Mouse (Mus musculus) brain, adult 2 months (tissue): Measurements from ENCODE around the gene Abhd6.

ENCODE experiments used
- DNase-seq: peaks from one replicate; pipeline ENCODE4 v3.0.0; 2011; ENCODE audit warnings: low read depth, low spot score

Abhd6 gene

DNA sequence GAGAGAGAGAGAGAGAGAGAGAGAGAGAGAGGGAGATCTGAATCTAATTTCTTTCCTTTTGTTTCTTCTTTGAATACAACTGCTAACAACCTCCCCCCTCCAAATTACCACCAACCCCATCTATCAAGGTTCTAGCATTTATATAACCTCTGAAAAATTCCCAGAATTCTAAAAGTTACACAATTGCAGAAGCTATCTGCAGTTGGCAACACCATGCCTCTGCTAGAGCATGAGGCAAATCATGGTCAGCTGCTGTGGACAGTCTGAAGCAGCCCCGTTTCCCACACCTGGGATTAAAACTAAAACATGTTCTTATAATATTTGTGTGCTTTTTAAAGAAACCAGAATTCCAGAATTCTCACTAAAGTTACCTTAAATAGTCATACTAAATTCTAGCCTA is 27.1 kb downstream of the Abhd6 start:
- DNase-seq, result no peak

DNA sequence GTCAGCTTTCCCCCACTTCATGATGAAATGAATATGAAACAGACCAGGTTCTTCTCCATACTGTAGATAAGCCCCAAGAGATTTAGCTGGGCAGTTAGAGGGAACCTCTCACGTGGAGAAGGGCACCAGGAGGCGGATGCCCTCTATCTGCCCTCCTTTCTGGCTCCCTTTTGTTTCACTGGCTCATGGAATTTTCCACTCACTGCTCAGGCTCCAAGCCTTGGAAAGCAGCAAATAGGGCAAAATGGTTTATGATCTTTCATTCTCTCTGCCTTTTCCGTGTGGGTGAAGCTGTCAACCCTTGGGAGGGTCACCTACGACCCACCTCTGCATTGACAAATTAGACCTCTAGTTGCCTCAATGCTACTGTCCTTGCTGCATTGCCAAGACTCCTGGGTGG is 27.8 kb downstream of the Abhd6 start:
- DNase-seq, result peak; percentile 73

DNA sequence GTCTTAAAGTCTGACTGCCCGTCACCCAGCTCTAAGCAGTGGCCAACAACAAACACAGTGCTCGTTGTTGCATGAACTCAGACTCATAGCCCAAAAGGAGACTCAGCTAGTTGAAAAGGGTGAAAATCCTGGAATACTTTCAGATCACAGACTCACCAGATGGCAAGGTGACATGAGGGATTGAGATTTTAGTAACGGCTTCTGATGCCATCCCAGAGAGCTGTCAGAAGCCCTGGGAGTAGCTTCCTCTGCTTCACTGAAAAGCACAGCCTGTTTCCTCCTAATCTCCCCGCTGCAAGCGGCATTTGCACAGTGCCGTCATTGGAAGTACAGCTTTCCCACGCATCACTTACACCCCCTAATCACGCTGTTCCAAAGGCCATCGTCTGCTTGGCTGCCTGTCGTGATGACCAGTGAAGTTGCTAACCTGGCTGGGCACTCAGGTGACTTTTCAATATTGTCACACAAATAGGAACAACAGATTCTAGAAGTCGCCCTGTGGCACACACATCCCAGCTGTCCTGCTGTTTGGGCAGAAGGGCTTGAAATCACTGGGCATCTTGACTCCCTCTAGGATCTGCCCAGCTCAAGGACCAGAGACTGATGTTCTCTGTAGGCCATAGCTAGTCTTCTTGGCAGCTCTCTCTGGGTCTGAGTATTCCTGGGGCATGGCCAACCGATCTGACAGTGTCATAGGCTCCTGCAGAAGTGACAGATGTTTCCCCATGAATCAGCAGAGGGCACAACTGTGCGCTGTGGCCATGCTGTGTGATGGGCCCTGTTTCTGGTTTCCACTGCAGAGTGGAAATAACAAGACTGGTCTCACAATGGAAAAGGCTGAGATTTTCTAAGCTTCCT is 29.6 kb downstream of the Abhd6 start:
- peak; percentile 94 for DNase-seq

GRCm38 (mm10) chr14:8034561-8034960 is 31.9 kb downstream of the Abhd6 start:
- DNase-seq, result no peak

DNA sequence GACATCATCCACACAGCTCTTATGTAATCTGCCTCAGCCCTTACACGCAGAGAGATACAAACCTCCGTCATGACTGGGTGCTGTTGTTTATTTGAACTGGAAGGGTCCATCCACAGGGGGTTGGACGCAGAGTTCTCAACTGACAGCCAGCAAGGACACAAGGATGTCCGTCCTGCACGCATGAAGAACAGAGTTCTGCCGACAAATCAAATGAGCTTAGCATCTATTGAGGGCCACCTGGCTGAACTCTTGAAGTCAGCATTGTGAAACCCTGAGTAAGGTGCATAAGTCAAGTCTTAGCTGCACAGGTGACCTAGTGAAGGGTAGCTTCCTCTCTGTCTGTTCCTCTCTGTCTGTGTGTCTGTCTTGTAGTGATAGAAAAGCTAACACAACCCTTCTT is 33.2 kb downstream of the Abhd6 start:
- no peak for DNase-seq

DNA sequence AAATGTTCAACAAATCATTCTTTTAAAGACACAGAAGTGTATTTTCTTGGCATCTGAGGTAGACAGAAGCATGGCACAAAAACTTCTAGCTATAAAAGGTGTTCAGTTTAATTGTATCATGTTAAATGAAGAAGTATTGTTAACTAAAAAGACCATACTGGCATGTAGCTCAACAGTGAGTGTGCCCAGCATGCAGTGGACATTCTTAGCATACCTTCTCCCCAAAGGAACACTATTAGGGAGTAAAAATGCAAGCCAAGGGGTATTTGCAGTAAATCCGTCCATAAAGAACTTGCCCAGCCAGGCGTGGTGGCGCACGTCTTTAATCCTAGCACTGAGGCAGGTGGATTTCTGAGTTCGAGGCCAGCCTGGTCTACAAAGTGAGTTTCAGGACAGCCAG is 33.7 kb downstream of the Abhd6 start:
- DNase-seq, result no peak

- no peak for DNase-seq
Observed at GRCm38 (mm10) chr14:8038150-8038549, 35.4 kb downstream of the Abhd6 start.

DNA sequence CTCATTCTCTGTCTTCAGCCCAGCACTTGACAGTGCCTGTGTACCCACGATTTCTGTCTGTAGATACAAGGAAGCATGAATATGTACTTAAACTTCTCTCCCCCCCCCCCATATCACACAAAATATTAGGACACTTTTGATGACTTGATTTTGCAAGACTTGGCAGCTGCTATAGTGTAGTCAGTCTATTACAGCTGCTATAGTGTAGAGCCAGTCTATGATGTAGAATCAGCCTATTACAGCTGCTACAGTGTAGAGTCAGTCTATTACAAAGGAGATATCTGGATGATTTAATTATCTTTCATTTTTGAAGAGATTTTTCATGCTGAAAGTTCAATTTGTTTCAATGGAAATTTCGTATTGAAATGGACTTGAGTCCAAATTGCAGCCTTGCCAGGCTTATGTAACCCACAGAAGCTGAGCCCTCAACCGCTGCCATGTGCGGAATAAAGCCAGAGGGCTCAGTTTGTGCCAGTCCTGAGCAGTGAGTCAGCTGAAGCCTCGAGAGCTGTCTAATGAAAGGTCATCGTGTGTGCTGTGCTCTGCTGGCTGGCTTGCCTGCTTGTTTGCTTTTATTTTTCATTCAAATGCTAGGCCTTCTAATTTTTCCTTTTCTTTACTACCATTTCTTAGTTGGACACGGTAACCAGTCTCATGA is 36.2 kb downstream of the Abhd6 start:
- peak; percentile 97 for DNase-seq

GRCm38 (mm10) chr14:8040179-8040578 is 37.5 kb downstream of the Abhd6 start:
- DNase-seq, result no peak

DNA sequence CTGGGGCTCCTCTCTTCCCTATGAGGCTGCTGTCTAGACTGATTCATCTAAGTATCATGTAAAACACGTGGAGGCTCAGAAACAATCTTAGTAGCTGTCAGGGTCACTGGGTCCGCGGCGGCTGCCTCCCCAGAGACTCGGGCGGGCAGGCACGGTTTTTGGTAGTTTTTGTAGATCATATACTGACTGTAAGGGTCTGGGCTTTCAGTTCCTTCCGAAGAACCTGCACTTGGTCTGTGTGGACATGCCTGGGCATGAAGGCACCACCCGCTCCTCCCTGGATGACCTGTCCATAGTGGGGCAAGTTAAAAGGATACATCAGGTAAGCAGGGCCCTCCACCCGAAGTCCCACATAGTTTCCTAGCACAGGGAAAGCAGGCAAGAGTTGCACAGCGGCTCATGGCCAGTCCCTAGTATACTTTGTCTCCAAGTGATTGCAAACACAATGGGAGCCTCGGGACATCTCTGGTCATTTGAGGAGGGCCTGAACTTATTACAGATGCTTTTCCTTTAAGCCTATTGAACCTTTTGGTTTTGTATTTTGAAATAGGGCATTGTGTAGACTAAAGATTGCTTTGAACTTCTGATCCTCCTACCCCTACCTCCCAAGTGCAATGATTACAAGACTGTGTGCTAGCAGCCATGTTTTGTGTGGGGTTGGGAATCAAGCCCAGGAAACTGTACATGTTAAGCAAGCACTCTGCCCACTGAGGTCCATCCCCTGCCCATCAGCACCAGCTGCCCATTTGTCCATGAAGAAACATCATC is 38.4 kb downstream of the Abhd6 start:
- no peak for DNase-seq

DNA sequence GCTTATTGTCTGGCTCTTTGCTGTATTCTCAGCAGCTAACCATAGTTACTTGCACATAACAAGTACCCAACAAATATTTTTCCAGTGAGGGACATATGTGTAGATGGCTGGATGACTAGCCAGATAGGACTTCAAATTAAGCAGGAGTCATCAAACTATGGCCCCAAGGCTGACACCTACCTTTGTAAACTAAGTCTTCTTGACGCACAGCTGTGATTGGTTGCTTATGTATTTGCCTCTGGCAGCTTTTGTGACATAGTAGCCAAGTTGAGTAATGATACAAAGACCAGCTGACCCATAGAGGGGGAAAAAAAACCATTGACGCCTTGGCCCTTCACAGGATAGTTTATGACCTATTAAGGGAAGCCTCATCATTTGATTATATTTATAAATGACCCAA is 39.4 kb downstream of the Abhd6 start:
- no peak for DNase-seq

DNA sequence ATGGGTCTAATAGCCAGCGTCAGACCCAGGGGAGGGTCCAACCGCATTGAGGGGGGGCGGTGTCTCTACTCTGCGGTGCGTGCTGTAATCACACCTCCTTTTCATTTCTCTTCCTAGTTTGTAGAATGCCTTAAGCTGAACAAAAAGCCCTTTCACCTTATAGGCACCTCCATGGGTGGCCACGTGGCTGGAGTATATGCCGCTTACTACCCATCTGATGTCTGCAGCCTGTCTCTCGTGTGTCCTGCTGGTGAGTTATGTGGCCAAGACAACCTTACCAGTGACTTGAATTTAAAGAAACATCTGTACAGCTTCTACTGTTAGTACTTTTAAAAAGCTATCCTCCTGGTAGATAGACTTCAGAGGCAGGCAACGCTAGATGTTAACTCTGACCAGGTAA is 39.9 kb downstream of the Abhd6 start:
- no peak for DNase-seq

DNA sequence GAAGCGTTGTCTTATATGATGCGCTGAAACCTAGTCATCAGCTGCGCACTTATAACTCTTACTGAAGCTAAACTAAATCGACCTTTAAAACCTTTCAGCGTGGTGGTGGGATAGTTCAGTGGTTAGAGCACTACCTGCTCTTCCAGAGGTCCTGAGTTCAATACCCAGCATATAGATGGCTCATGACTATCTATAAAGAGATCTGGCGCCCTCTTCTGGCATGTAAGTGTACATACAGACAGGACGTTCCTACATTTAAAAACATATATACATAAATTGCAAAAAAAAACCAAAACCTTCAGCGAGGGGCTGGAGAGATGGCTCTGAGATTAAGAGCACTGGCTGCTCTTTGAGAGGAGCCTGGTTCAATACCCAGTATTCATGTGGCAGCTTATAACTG is 41.6 kb downstream of the Abhd6 start:
- DNase-seq, result peak; percentile 72

GRCm38 (mm10) chr14:8044786-8045185 is 42.1 kb downstream of the Abhd6 start:
- DNase-seq, result no peak

DNA sequence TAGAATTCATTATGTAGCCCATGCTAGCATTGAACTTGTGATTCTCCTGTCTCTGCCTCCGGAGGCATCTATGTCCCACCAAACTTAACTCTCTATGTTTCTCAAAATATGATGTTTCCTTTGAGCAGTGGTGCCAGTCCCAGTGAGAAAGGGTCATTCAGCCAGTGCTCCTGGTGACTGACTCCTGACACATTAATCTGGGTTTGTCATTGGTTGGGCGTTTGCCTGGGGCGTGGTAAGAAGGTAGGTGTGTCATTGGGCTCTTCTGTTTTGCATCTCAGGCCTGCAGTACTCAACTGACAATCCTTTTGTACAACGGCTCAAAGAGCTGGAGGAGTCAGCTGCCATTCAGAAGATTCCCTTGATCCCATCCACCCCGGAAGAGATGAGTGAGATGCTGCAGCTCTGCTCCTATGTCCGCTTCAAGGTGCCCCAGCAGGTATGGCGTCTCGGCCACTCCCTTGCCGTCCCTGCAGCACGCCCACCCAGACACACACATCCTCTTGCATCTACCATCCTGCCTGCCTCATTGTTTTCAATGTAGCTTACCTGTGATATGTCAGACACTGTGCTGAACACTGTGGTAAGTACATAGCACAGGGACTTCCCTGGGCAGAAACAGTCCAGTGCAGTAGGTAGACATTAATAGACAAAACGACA is 42.6 kb downstream of the Abhd6 start:
- DNase-seq, result no peak

DNA sequence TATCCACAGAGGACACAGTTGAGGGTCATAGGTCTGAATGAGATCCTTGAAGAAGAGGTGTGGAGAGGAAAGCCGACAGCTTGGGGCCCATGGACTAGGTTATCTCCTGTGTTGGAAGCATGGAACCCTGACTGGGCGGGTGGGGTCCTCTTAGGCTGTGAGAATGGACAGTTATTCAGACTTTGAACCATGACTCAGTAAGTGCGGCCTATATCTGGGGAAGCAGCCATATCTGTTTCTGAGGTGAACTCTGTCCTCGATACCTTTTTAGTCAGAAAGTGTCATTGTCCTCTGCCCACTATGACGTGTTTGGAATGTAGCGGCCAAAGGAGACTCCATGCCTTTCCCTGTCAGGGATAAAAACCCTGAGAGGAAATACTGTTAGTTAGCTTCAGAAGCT is 44.1 kb downstream of the Abhd6 start:
- DNase-seq, result no peak

GRCm38 (mm10) chr14:8049334-8049733 is 46.6 kb downstream of the Abhd6 start:
- DNase-seq, result no peak

DNA sequence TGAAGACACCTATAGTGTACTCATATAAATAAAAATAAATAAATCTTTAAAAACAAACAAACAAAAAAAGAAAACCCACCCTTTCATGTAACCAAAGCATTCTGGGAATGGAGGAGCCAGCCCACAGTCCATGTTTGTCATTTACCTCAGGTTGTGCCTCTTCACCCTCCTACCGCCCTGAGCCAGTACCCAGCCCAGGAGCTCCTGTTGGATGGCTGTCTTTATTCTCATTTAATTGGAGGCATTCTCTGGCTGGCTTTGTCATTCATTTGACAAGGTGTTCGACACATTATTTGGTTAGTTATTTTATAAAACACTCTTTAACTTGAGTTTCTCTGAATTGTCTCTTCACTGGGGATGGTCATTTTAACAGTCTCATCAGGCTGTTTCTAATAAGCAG is 49.2 kb downstream of the Abhd6 start:
- DNase-seq, result no peak

DNA sequence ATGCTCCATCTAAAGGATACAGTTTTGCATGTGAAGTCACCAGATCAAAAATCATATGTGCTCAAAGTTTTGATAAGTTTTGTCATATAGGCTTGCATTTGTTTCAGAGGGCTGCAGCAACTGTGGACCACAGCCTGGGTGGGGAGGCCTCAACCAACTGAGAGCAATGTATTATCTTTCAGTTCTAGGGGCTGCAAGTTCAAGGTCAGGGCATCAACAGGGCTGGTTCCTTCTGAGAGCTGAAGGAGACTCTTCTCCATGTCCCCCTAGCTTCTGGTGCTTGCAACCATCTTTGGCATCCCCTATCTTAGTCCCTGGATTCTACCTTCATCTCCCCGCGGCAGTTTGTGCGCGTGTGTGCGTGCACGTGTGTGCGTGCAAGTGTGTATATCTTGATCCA is 50.0 kb downstream of the Abhd6 start:
- DNase-seq, result no peak

- DNase-seq, result no peak
Observed at GRCm38 (mm10) chr14:8054310-8055102, 51.8 kb downstream of the Abhd6 start.

- DNase-seq, result no peak
Observed at GRCm38 (mm10) chr14:8056076-8056475, 53.4 kb downstream of the Abhd6 start.
